Mouse (Mus musculus) hindbrain, postnatal 0 days (tissue): ENCODE results near the gene Srd5a3. TPM values are rescaled to one million over a fixed set of nuclear protein-coding genes. Genes with fewer than 3 reads are reported as not detected.

ENCODE experiments used
- ATAC-seq: fragments of 200-750 bp; cut with Nextera tagmentation; 2 replicates; pipeline ENCODE4 v1.8.0; 2017; ENCODE audit warnings: mild to moderate bottlenecking, moderate TSS enrichment, moderate library complexity
- DNase-seq: peaks from one replicate; pipeline ENCODE4 v3.0.0-alpha.2; 2015; ENCODE audit warnings: low spot score
- H3K27ac ChIP-seq: fragments of 300-500 bp; sonication (generic); 2 replicates; pipeline ENCODE4 v1.5.1; 2014; ENCODE audit warnings: mild to moderate bottlenecking
- H3K27me3 ChIP-seq: fragments of 300-500 bp; sonication (generic); 2 replicates; pipeline ENCODE4 v1.6.1; 2014; ENCODE audit warnings: low read length, mixed read lengths; ENCODE audit not compliant: insufficient read depth
- H3K36me3 ChIP-seq: fragments of 300-500 bp; sonication (generic); 2 replicates; pipeline ENCODE4 v1.6.1; 2014; ENCODE audit warnings: low read length, mixed read lengths; ENCODE audit not compliant: insufficient read depth
- H3K4me1 ChIP-seq: fragments of 300-500 bp; sonication (generic); 2 replicates; pipeline ENCODE4 v1.6.1; 2014; ENCODE audit warnings: antibody characterized with exemption, low read length, mixed read lengths; ENCODE audit not compliant: insufficient read depth
- H3K4me2 ChIP-seq: fragments of 300-500 bp; sonication (generic); 2 replicates; pipeline ENCODE4 v1.6.1; 2014; ENCODE audit warnings: low read depth, mild to moderate bottlenecking, low read length, moderate library complexity, mixed read lengths
- H3K4me3 ChIP-seq: fragments of 300-500 bp; sonication (generic); 2 replicates; pipeline ENCODE4 v1.5.1; 2014; ENCODE audit warnings: low read length
- H3K9ac ChIP-seq: fragments of 300-500 bp; sonication (generic); replicated peaks from 2 replicates; pipeline ENCODE4 v1.6.1; 2014; ENCODE audit warnings: mild to moderate bottlenecking, low read length, moderate library complexity, mixed read lengths
- H3K9me3 ChIP-seq: fragments of 300-500 bp; sonication (generic); 2 replicates; pipeline ENCODE4 v1.6.1; 2016; ENCODE audit warnings: low read length, mixed read lengths
- CTCF ChIP-seq: IDR thresholded peaks from 2 replicates; pipeline ENCODE4 v1.5.1; 2016; ENCODE audit warnings: antibody characterized with exemption, control low read depth, low read depth
- WGBS: fragments of 180-500 bp; shearing (Covaris S2); extraction: QIAGEN DNeasy Blood & Tissue Kit; methylation state at CpG from one replicate; pipeline ENCODE4 v1.1.7; 2014; 5-methylcytosine and 5-hydroxymethylcytosine counted together
- polyA plus RNA-seq: library from polyadenylated mRNA; unstranded; fragments of >200 nt; fragmentation: Nextera tagmentation; extraction: Ambion mirVana; gene quantifications from 2 replicates; pipeline ENCODE4 v1.2.1, GENCODE M21; 2015
- total RNA-seq: library from RNA; depleted of rRNA; stranded (reverse); fragments of >200 nt; gene quantifications from 2 replicates; pipeline ENCODE4 v1.2.3, GENCODE M21; 2014

Srd5a3 gene
- total and polyA plus RNA-seq, 2 experiments from 2014 or later: 17.6 to 22.9 TPM

GRCm38 (mm10) chr5:76137586-76137985 lies 2.5 kb upstream of the Srd5a3 start:
- ATAC-seq: no peak
- WGBS: 97% methylated on average over 1 of the region's 1 CpGs
- no peaks in the 10 kb centered on the region for H3K36me3 ChIP-seq

GRCm38 (mm10) chr5:76138071-76138470 lies 2.0 kb upstream of the Srd5a3 start:
- DNase-seq: no peak

More at GRCm38 (mm10) chr5:76137586-76137985, 2.5 kb upstream of the Srd5a3 start:
- Histone ChIP-seq H3K27me3 (no peaks in the 10 kb centered on the region), H3K4me2 (no peak overlapping the region), H3K9ac (no peak overlapping the region), H3K4me3 (no peak overlapping the region), H3K9me3 (no peaks in the 10 kb centered on the region), H3K4me1 (peaks cover 10% of the 10 kb centered on the region; the same call in 1 of the 2 replicates), H3K27ac (no peak overlapping the region)
- no peak for TF ChIP-seq CTCF
- no peak for DNase-seq

GRCm38 (mm10) chr5:76138512-76138911 lies 1.6 kb upstream of the Srd5a3 start:
- H3K4me1 ChIP-seq: peaks cover 10% of the 10 kb centered on the region; the same call in 1 of the 2 replicates
- no peaks in the 10 kb centered on the region for H3K36me3 ChIP-seq
- ATAC-seq (no peak), DNase-seq (peak; percentile 15)
- H3K27me3 ChIP-seq: no peaks in the 10 kb centered on the region
- H3K4me2 ChIP-seq: no peak overlapping the region
- no peak for TF ChIP-seq CTCF
- 21% methylated on average over 10 of the region's 10 CpGs for WGBS
- H3K27ac ChIP-seq: no peak overlapping the region
- no peaks in the 10 kb centered on the region for H3K9me3 ChIP-seq
- H3K9ac ChIP-seq: no peak overlapping the region
- H3K4me3 ChIP-seq: no peak overlapping the region

More at GRCm38 (mm10) chr5:76138071-76138470, 2.0 kb upstream of the Srd5a3 start:
- no peak for TF ChIP-seq CTCF
- no peaks in the 10 kb centered on the region for H3K36me3 ChIP-seq
- H3K4me2 ChIP-seq: no peak overlapping the region
- WGBS: 54% methylated on average over 1 of the region's 1 CpGs
- no peak for ATAC-seq
- H3K4me1 ChIP-seq: peaks cover 10% of the 10 kb centered on the region; the same call in 1 of the 2 replicates
- no peaks in the 10 kb centered on the region for H3K9me3 ChIP-seq
- H3K27me3 ChIP-seq: no peaks in the 10 kb centered on the region
- H3K4me3 ChIP-seq: no peak overlapping the region
- H3K9ac ChIP-seq: no peak overlapping the region
- no peak overlapping the region for H3K27ac ChIP-seq

GRCm38 (mm10) chr5:76139171-76139671 lies 850 bp upstream of the Srd5a3 start:
- ATAC-seq (no peak), DNase-seq (no peak)
- TF ChIP-seq CTCF: no peak
- no peaks in the 10 kb centered on the region for H3K27me3 ChIP-seq
- H3K4me3 ChIP-seq: no peak overlapping the region
- H3K9me3 ChIP-seq: no peaks in the 10 kb centered on the region
- no peak overlapping the region for H3K27ac ChIP-seq
- peaks cover 10% of the 10 kb centered on the region; the same call in 1 of the 2 replicates for H3K4me1 ChIP-seq
- H3K36me3 ChIP-seq: no peaks in the 10 kb centered on the region
- no peak overlapping the region for H3K9ac ChIP-seq
- H3K4me2 ChIP-seq: peak overlapping the region; percentile 79
- WGBS: 24% methylated on average over 7 of the region's 7 CpGs

- no peak for TF ChIP-seq CTCF
- Histone ChIP-seq H3K36me3 (no peaks in the 10 kb centered on the region), H3K9ac (peak overlapping the region; percentile 83), H3K27me3 (no peaks in the 10 kb centered on the region), H3K9me3 (no peaks in the 10 kb centered on the region), H3K4me1 (peaks cover 10% of the 10 kb centered on the region; the same call in 1 of the 2 replicates), H3K27ac (peak overlapping the region; percentile 95), H3K4me2 (peak overlapping the region; percentile 79), H3K4me3 (peak overlapping the region; percentile 72)
- DNase-seq (no peak), ATAC-seq (peak; percentile 58)
- WGBS: 4% methylated on average over 9 of the region's 9 CpGs
Measured at GRCm38 (mm10) chr5:76140730-76141066, 627 bp downstream of the Srd5a3 start.

GRCm38 (mm10) chr5:76143356-76143755 lies 3.3 kb downstream of the Srd5a3 start:
- DNase-seq: no peak
- no peak overlapping the region for H3K9ac ChIP-seq
- H3K27me3 ChIP-seq: no peaks in the 10 kb centered on the region
- no peak overlapping the region for H3K27ac ChIP-seq
- H3K4me3 ChIP-seq: no peak overlapping the region
- no peak for ATAC-seq
- no peak for TF ChIP-seq CTCF
- no peak overlapping the region for H3K4me2 ChIP-seq
- no peaks in the 10 kb centered on the region for H3K36me3 ChIP-seq
- H3K9me3 ChIP-seq: no peaks in the 10 kb centered on the region
- WGBS: 89% methylated on average over 4 of the region's 4 CpGs
- H3K4me1 ChIP-seq: peaks cover 10% of the 10 kb centered on the region; the same call in 1 of the 2 replicates

- no peak for DNase-seq
- Histone ChIP-seq H3K36me3 (0 out of 2 replicates have a peak, but pooled peaks cover 12% of the 10 kb centered on the region), H3K9ac (no peak overlapping the region), H3K9me3 (no peaks in the 10 kb centered on the region), H3K27me3 (no peaks in the 10 kb centered on the region), H3K4me2 (no peak overlapping the region), H3K4me3 (no peak overlapping the region), H3K4me1 (no peaks in the 10 kb centered on the region), H3K27ac (no peak overlapping the region)
- TF ChIP-seq CTCF: no peak
- no peak for ATAC-seq
- WGBS: 96% methylated on average over 1 of the region's 1 CpGs
Measured at GRCm38 (mm10) chr5:76146401-76146800, 6.3 kb downstream of the Srd5a3 start.
